Mouse (Mus musculus) Patski (cell line): ENCODE measurements around the gene Sh3d19. TPM values are rescaled to one million over a fixed set of nuclear protein-coding genes. Genes with fewer than 3 reads are reported as not detected.

Experiments used
- ATAC-seq: fragments of 100-300 bp; one replicate; pipeline ENCODE4 v1.8.0; 2021
- CTCF ChIA-PET: fragments of 350-600 bp; sonication (Branson Sonifier 250); formaldehyde crosslinking; loops from one replicate; lab custom pipeline; 2022; ENCODE audit warnings: inconsistent platforms; lab: Charles Lee
- POLR2A ChIA-PET: fragments of 350-600 bp; sonication (Branson Sonifier 250); formaldehyde crosslinking; loops from one replicate; lab custom pipeline; 2022; ENCODE audit warnings: antibody characterized with exemption, inconsistent platforms; lab: Charles Lee
- DNase-seq: peaks from one replicate; pipeline ENCODE4 v3.0.0-alpha.2; 2011; ENCODE audit warnings: low read depth, low spot score
- H3K27me3 ChIP-seq: fragments of 371-371 bp; one replicate; pipeline ENCODE4 v1.5.1; 2021
- CTCF ChIP-seq: fragments of 100-300 bp; IDR thresholded peaks from one replicate; pipeline ENCODE4 v1.5.1; 2021
- in situ Hi-C: fragments of 300-500 bp; cut with MboI; formaldehyde crosslinking; loops from 3 replicates; pipeline ENCODE4 v1.11.1; 2018; ENCODE audit warnings: low pct_unique_long_range_greater_than_20kb, mixed read lengths
- polyA plus RNA-seq: library from polyadenylated mRNA; unstranded; gene quantifications from one replicate; pipeline ENCODE4 v1.2.3, GENCODE M21; 2021

Gene Sh3d19
- polyA plus RNA-seq, result 145 TPM

DNA sequence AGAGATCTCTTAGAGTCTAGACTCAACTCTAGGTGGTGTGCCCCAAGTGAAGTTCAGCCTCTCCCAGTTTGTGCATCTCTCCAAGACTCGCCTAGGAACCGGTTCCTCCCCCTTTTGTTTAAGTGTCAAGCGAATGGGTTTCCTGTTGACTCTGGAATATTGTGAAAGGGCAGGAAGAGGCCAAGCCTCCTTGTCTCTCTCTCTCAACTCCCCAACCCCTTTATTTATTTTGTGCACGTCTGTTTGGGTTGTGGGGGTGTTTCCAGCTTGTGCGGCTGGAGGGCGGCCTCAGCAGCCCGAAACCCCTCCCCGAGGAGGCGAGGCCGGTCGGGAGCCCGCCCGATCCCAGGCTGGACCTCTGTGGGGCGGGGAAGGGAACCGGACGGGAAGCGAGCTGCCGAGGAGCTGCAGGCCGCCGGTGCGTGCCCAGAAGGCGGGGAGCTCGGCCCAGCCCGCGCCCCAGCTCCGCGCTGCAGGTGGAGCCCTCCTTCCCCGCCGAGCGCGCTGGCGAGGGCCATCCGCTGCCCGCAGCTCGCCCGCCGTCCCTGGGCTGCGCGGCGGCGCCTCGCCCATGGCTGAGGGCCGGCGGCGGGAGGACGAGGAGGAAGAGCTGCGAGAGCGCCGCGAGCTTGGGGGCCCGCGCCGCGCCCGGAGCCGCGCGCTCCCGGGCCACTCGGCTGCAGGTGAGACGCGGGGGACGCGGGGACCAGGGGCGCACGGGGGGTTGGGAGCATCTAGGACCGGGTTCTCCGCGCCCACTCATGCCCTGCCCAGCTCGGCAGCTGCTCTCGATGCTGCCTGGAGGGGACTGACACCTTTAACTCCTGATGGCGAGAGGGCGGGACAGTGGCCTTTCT, at the start of gene Sh3d19:
Sh3d19 (plus strand) TSS at position 368 of the 857 bp plus-strand sequence.
- ChIA-PET CTCF (interaction anchor here (0.9 to 2.0 kb wide), 3 partner anchors 8 to 53 kb away, joined by 3 to 5 read pairs (median 4); no protein-coding TSS in a partner anchor), POLR2A (interaction anchor here (0.6 to 1.2 kb wide), 2 partner anchors 46 to 59 kb away, joined by 3 read pairs; no protein-coding TSS in a partner anchor)
- TF ChIP-seq CTCF, result no peak
- H3K27me3 ChIP-seq, result no peaks in the 10 kb centered on the region
- in situ Hi-C loops, result no loop called here
- ATAC-seq, result peak; percentile 89
- peak; percentile 46 for DNase-seq

DNA sequence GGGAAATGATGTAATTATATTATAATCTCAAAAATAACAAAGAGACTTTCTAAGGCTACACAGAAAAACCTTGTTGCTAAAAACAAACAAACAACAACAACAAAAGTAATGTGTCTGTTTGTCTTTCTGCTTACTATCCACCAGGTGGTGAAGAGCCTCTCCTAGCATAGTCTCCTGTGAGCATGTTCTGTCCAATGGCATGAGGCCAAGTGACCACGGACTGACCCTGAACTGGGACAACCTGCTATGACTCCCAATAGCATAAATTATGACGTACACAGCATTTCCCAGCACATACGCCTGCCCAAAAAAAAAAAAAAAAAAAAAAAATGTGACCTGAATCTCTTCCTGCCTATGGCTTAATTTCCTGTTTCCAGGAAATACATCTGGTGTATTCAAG, 48.6 kb upstream of the Sh3d19 start:
- in situ Hi-C loops, result loop anchor here (10.0 kb wide), 1 partner anchor 1008 kb away; no protein-coding TSS in a partner anchor
- DNase-seq, result no peak
- POLR2A ChIA-PET, result interaction anchor here (0.7 kb wide), 1 partner anchor 14 kb away, joined by 3 read pairs; no protein-coding TSS in a partner anchor
- TF ChIP-seq CTCF, result no peak
- ATAC-seq, result no peak
- CTCF ChIA-PET, result no interaction called here
- H3K27me3 ChIP-seq, result no peaks in the 10 kb centered on the region

DNA sequence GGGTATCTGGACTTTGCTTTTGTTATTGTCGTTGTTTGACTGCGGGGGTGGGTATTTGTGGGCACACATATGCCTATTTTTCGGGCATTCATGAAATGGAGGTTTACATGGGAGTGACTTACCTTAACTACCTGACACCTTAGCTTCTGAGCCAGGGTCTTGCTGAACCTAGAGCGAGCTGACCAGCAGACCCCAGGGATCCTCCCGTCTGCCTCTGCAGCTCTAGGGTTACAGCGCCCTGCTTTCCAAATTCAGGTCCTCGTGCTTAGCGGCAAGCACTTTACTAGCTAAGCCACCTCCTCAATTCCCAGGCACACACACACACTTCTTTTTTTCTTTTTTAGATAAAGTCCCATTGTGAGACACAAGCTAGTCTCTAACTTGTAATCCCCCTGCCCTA, 47.6 kb upstream of the Sh3d19 start:
- no peak for DNase-seq
- no peak for TF ChIP-seq CTCF
- ChIA-PET POLR2A (no interaction called here), CTCF (interaction anchor here (0.6 to 2.8 kb wide), 32 partner anchors 9 to 1001 kb away, joined by 3 to 17 read pairs (median 4); partner anchors contain the start of gene Gatb)
- in situ Hi-C loops, result loop anchor here (10.0 kb wide), 1 partner anchor 1009 kb away; no protein-coding TSS in a partner anchor
- ATAC-seq, result no peak
- H3K27me3 ChIP-seq, result no peaks in the 10 kb centered on the region

DNA sequence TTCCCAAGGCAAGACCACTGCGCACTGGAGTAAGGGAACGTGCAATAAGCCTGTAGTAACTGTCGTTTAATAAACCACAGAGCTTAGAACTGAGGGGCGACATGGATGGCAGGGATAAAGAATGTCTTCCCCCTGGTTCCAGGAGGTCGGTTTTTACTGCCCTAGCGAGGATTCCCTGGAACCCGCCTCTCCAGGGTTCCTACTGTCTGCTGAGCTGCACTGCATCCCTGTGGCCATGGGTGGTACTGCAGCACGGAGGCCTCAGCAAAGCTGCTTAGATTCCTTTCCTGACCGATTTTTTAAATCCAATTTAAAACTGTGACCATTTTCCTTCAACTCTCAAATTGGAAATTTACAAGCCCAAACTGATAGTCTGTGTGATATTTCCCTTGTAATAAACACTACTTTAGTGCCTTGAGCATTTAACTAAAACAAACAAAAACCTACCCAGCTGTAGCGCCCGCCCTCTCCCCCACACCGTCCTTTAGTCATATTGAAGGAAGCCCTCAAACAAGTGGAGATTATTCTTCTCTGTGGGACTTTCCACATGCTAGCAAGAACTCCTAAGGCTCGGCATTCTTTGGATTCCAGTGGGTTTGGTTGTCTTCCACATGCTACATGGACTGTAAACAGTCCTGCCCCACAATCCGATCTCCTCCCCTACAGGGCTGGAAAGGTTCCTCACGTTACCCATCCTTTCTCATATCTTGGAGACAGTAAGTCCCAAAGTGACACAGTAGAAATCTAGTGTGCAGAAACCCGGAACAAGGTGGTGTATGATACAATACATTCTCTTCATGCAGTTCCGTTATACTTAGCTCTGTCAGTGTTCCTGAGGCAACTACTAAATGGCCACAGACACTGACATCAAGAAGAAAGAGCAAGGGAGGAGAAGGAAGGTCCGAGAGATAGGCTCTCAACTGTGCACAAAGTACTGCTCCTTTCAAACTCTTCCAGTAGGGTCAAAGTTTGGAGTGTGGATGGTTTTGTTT, 46.7 kb upstream of the Sh3d19 start:
- DNase-seq (peak; percentile 95), ATAC-seq (peak; percentile 96)
- in situ Hi-C loops, result loop anchor here (10.0 kb wide), 1 partner anchor 1009 kb away; no protein-coding TSS in a partner anchor
- CTCF ChIA-PET, result interaction anchor here (0.6 to 2.8 kb wide), 36 partner anchors 9 to 1002 kb away, joined by 3 to 17 read pairs (median 4); partner anchors contain the start of gene Gatb
- POLR2A ChIA-PET, result interaction anchor here (0.6 to 0.7 kb wide), 2 partner anchors 47 to 364 kb away, joined by 3 read pairs; partner anchors contain the start of gene Sh3d19
- H3K27me3 ChIP-seq, result no peaks in the 10 kb centered on the region
- TF ChIP-seq CTCF, result peak; percentile 99

DNA sequence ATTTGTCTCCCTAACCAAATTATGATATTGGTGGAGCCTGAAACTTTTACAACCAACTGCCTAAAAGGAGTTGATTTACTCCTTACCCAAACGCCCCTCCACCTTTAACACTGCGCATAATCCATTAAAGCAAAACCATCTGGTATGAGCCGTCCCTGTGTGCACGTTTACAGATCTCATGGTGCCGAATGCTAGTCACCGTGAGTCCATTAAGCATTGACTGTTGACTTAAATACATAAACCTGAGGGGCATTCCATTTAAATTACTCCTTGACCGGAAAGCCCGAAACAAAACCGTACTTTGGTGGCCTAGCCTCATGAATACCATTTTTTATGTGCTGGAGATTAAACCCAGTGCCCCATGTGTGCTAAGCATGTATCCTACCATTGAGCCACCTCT, 43.6 kb upstream of the Sh3d19 start:
- POLR2A ChIA-PET, result no interaction called here
- no peak for TF ChIP-seq CTCF
- in situ Hi-C loops, result loop anchor here (10.0 kb wide), 1 partner anchor 1012 kb away; no protein-coding TSS in a partner anchor
- no peak for DNase-seq
- no peak for ATAC-seq
- H3K27me3 ChIP-seq, result no peaks in the 10 kb centered on the region
- CTCF ChIA-PET, result interaction anchor here (0.8 to 1.1 kb wide), 2 partner anchors 22 to 355 kb away, joined by 3 read pairs; no protein-coding TSS in a partner anchor

DNA sequence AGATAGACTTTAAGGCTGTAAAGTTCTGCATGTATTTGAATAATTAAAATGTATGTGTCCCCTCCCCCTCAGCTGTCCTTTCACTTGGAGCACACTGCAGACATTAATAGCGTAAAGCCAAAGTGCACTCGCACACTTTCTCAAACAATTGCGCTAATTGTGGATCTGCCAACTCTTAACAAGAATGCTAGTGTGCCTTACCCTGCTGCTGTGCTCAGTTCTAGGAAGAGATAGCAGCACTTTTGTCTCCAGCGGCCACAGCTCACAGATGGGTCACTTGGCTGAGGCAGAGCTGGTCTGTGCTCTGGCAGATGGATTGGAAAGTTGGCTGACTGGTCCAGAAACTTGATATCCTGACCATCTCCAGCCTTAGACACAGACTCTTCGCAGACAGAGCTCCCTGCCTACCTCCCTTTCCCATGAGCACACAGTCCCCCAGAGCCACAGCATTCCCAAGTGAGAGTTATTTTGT, 42.7 kb upstream of the Sh3d19 start:
- TF ChIP-seq CTCF, result no peak
- no peaks in the 10 kb centered on the region for H3K27me3 ChIP-seq
- DNase-seq (no peak), ATAC-seq (no peak)
- ChIA-PET CTCF (no interaction called here), POLR2A (no interaction called here)
- in situ Hi-C loops, result loop anchor here (10.0 kb wide), 1 partner anchor 1013 kb away; no protein-coding TSS in a partner anchor

DNA sequence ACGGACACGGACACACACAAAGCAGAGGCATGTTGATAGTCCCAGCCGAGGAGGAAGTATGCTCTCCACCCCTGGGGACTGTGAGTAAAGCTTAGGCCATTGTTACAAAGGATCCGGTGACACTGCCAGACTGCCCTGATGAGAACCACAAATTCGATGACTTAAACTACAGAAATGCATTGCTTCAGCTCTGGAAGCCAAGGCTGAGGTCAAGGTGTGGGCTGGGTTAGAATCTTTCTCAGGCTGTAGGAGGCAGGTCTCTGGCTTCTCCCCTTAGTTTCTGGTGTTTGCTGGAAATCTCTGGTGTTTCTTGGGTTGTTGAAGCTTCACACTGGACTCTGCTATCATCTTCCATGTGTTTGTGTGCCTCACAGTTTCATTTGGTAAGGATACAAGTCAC, 41.2 kb upstream of the Sh3d19 start:
- ATAC-seq, result no peak
- in situ Hi-C loops, result loop anchor here (10.0 kb wide), 1 partner anchor 1015 kb away; no protein-coding TSS in a partner anchor
- no peaks in the 10 kb centered on the region for H3K27me3 ChIP-seq
- ChIA-PET POLR2A (interaction anchor here (0.6 to 0.9 kb wide), 3 partner anchors 31 to 95 kb away, joined by 3 to 4 read pairs (median 3); no protein-coding TSS in a partner anchor), CTCF (interaction anchor here (0.8 to 1.7 kb wide), 3 partner anchors 33 to 252 kb away, joined by 4 read pairs; no protein-coding TSS in a partner anchor)
- no peak for DNase-seq
- no peak for TF ChIP-seq CTCF

DNA sequence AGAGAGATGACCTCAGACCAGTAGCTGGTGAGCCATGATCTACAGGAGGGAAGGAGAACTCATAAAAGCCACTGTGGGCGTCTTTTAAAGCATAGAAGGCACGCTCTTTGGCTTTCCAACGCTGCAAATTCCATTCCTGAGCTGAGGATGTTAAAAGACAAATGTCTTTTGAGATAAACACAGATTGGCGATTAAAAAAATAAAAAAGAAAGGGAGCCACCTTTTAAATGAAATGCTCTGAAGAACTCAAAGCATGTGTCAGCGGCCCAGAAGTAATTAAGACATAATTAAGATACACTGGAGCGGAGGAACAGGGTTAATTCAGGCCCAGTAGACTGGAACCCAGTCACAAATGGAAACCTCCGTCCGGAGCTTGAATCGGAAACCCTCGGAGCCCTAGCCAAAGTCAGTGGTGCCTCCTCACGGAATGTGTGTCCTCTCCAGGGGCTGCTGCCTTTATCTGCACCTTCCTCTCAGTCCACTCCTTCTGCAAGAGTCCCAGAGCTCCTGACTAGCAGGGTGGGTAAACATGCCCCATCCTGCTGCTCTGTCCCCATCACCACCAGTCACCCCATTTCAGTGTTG, 40.1 kb upstream of the Sh3d19 start:
- H3K27me3 ChIP-seq, result no peaks in the 10 kb centered on the region
- ATAC-seq (no peak), DNase-seq (peak; percentile 42)
- CTCF ChIA-PET, result interaction anchor here (0.8 to 1.7 kb wide), 5 partner anchors 18 to 253 kb away, joined by 3 to 5 read pairs (median 4); no protein-coding TSS in a partner anchor
- in situ Hi-C loops, result no loop called here
- POLR2A ChIA-PET, result interaction anchor here (0.5 to 0.6 kb wide), 3 partner anchors 76 to 408 kb away, joined by 3 to 5 read pairs (median 3); no protein-coding TSS in a partner anchor
- TF ChIP-seq CTCF, result no peak

DNA sequence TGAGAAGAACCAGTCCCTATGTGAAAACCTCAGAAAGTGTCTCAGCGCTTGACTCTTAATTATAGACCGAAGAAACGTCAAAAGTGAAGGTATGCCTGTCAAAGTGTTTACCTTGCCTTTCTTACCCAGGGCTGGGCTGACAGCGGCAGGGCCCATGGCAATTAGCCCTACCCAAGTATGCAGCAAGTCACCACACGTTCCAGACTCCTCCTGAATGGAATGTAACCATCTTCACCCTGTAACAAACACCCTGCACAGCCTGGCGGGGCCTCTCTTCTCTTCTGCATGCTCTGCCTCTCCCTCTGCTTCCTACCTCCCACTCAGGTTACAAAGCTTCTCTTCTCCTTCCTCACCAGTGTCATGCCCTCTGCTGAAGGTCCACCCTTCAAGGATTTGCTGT, 39.0 kb upstream of the Sh3d19 start:
- TF ChIP-seq CTCF, result no peak
- POLR2A ChIA-PET, result no interaction called here
- no peak for ATAC-seq
- CTCF ChIA-PET, result no interaction called here
- H3K27me3 ChIP-seq, result no peaks in the 10 kb centered on the region
- no peak for DNase-seq
- in situ Hi-C loops, result no loop called here
